Mouse (Mus musculus) neural tube, embryonic 15.5 days (tissue): Measurements from ENCODE around the gene Gm49510. TPM values are rescaled to one million over a fixed set of nuclear protein-coding genes. Genes with fewer than 3 reads are reported as not detected.

Experiments used
- ATAC-seq: fragments of 200-750 bp; cut with Nextera tagmentation; 2 replicates; pipeline ENCODE4 v1.8.0; 2017; ENCODE audit warnings: mild to moderate bottlenecking, moderate TSS enrichment, moderate library complexity; ENCODE audit not compliant: low FRiP score
- H3K27ac ChIP-seq: fragments of 300-500 bp; sonication (generic); replicated peaks from 2 replicates; pipeline ENCODE4 v1.5.1; 2015; ENCODE audit warnings: mild to moderate bottlenecking, inconsistent platforms
- H3K27me3 ChIP-seq: fragments of 300-500 bp; sonication (generic); replicated peaks from 2 replicates; pipeline ENCODE4 v1.6.1; 2015; ENCODE audit warnings: inconsistent platforms
- H3K36me3 ChIP-seq: fragments of 300-500 bp; sonication (generic); 2 replicates; pipeline ENCODE4 v1.6.1; 2015; ENCODE audit warnings: inconsistent platforms
- H3K4me1 ChIP-seq: fragments of 300-500 bp; sonication (generic); 2 replicates; pipeline ENCODE4 v1.6.1; 2015; ENCODE audit warnings: inconsistent platforms
- H3K4me2 ChIP-seq: fragments of 300-500 bp; sonication (generic); 2 replicates; pipeline ENCODE4 v1.6.1; 2015; ENCODE audit warnings: inconsistent platforms, mild to moderate bottlenecking, moderate library complexity
- H3K4me3 ChIP-seq: fragments of 300-500 bp; sonication (generic); replicated peaks from 2 replicates; pipeline ENCODE4 v1.5.1; 2015; ENCODE audit warnings: mild to moderate bottlenecking, inconsistent platforms
- H3K9ac ChIP-seq: fragments of 300-500 bp; sonication (generic); replicated peaks from 2 replicates; pipeline ENCODE4 v1.6.1; 2015; ENCODE audit warnings: mild to moderate bottlenecking, inconsistent platforms
- H3K9me3 ChIP-seq: fragments of 300-500 bp; sonication (generic); replicated peaks from 2 replicates; pipeline ENCODE4 v1.6.1; 2016; ENCODE audit warnings: inconsistent platforms
- WGBS: fragments of 180-500 bp; shearing (Covaris S2); methylation state at CpG from one replicate; pipeline ENCODE4 v1.1.7; 2015; ENCODE audit warnings: mixed read lengths; 5-methylcytosine and 5-hydroxymethylcytosine counted together
- polyA plus RNA-seq: library from polyadenylated mRNA; unstranded; fragments of >200 nt; fragmentation: Nextera tagmentation; extraction: Ambion mirVana; gene quantifications from 2 replicates; pipeline ENCODE4 v1.2.1, GENCODE M21; 2015

Gm49510 gene
- polyA plus RNA-seq, 1 experiment from 2014 or later = not detected

GRCm38 (mm10) chr15:78880432-78880831 lies 19.0 kb upstream of the Gm49510 start:
- peaks cover 39% of the 10 kb centered on the region for H3K4me1 ChIP-seq
- no peaks in the 10 kb centered on the region for H3K27me3 ChIP-seq
- H3K9ac ChIP-seq = no peak overlapping the region
- H3K36me3 ChIP-seq = peaks cover 46% of the 10 kb centered on the region
- no peak overlapping the region for H3K4me3 ChIP-seq
- H3K9me3 ChIP-seq = no peaks in the 10 kb centered on the region
- no peak overlapping the region for H3K27ac ChIP-seq
- 92% methylated on average over 8 of the region's 8 CpGs for WGBS
- no peak overlapping the region for H3K4me2 ChIP-seq
- no peak for ATAC-seq

- WGBS = 89% methylated on average over 3 of the region's 3 CpGs
Observed at GRCm38 (mm10) chr15:78881828-78882227, 17.6 kb upstream of the Gm49510 start.

GRCm38 (mm10) chr15:78889401-78889853 lies 10.0 kb upstream of the Gm49510 start:
- Histone ChIP-seq H3K9ac (no peak overlapping the region), H3K27ac (no peak overlapping the region), H3K4me1 (peaks cover 10% of the 10 kb centered on the region; the same call in 1 of the 2 replicates), H3K9me3 (no peaks in the 10 kb centered on the region), H3K4me3 (no peak overlapping the region), H3K27me3 (no peaks in the 10 kb centered on the region), H3K4me2 (no peak overlapping the region), H3K36me3 (peaks cover 66% of the 10 kb centered on the region)
- 30% methylated on average over 13 of the region's 13 CpGs for WGBS
- ATAC-seq = no peak

More at GRCm38 (mm10) chr15:78881828-78882227, 17.6 kb upstream of the Gm49510 start:
- Histone ChIP-seq H3K27me3 (no peaks in the 10 kb centered on the region), H3K4me2 (no peak overlapping the region), H3K4me3 (no peak overlapping the region), H3K36me3 (peaks cover 58% of the 10 kb centered on the region), H3K27ac (no peak overlapping the region), H3K9me3 (no peaks in the 10 kb centered on the region), H3K9ac (no peak overlapping the region), H3K4me1 (peaks cover 27% of the 10 kb centered on the region)
- ATAC-seq = no peak

GRCm38 (mm10) chr15:78892440-78892839 lies 7.0 kb upstream of the Gm49510 start:
- Histone ChIP-seq H3K4me3 (no peak overlapping the region), H3K27me3 (no peaks in the 10 kb centered on the region), H3K9ac (no peak overlapping the region), H3K4me2 (no peak overlapping the region), H3K9me3 (no peaks in the 10 kb centered on the region), H3K27ac (no peak overlapping the region), H3K36me3 (peaks cover 40% of the 10 kb centered on the region), H3K4me1 (peaks cover 14% of the 10 kb centered on the region; the same call in 1 of the 2 replicates)
- ATAC-seq = no peak
- WGBS = 69% methylated on average over 7 of the region's 7 CpGs

- Histone ChIP-seq H3K9me3 (no peaks in the 10 kb centered on the region), H3K4me2 (no peak overlapping the region), H3K9ac (no peak overlapping the region), H3K36me3 (peaks cover 24% of the 10 kb centered on the region), H3K4me3 (no peak overlapping the region), H3K27ac (0 out of 2 replicates have a peak overlapping the region, but pooled peaks have one; percentile 34), H3K4me1 (peaks cover 17% of the 10 kb centered on the region), H3K27me3 (peaks cover 14% of the 10 kb centered on the region)
- ATAC-seq = no peak
- 80% methylated on average over 13 of the region's 13 CpGs for WGBS
Observed at GRCm38 (mm10) chr15:78894726-78895125, 4.7 kb upstream of the Gm49510 start.

GRCm38 (mm10) chr15:78895741-78896140 lies 3.7 kb upstream of the Gm49510 start:
- H3K36me3 ChIP-seq = peaks cover 22% of the 10 kb centered on the region
- H3K9me3 ChIP-seq = no peaks in the 10 kb centered on the region
- peaks cover 24% of the 10 kb centered on the region for H3K4me1 ChIP-seq
- 89% methylated on average over 2 of the region's 2 CpGs for WGBS
- no peak overlapping the region for H3K27ac ChIP-seq
- H3K27me3 ChIP-seq = peaks cover 21% of the 10 kb centered on the region
- H3K4me3 ChIP-seq = no peak overlapping the region
- no peak overlapping the region for H3K9ac ChIP-seq
- no peak overlapping the region for H3K4me2 ChIP-seq
- no peak for ATAC-seq

- 80% methylated on average over 3 of the region's 3 CpGs for WGBS
Observed at GRCm38 (mm10) chr15:78896149-78896548, 3.3 kb upstream of the Gm49510 start.

GRCm38 (mm10) chr15:78897488-78897887 lies 2.0 kb upstream of the Gm49510 start:
- Histone ChIP-seq H3K4me3 (no peak overlapping the region), H3K9me3 (no peaks in the 10 kb centered on the region), H3K27ac (no peak overlapping the region), H3K4me1 (peaks cover 29% of the 10 kb centered on the region), H3K27me3 (peaks cover 31% of the 10 kb centered on the region), H3K9ac (no peak overlapping the region), H3K36me3 (peaks cover 5% of the 10 kb centered on the region), H3K4me2 (no peak overlapping the region)
- ATAC-seq = no peak
- WGBS = 91% methylated on average over 4 of the region's 4 CpGs

More at GRCm38 (mm10) chr15:78896149-78896548, 3.3 kb upstream of the Gm49510 start:
- Histone ChIP-seq H3K4me1 (peaks cover 26% of the 10 kb centered on the region), H3K27ac (no peak overlapping the region), H3K27me3 (peaks cover 25% of the 10 kb centered on the region), H3K4me2 (no peak overlapping the region), H3K4me3 (no peak overlapping the region), H3K36me3 (peaks cover 18% of the 10 kb centered on the region), H3K9me3 (no peaks in the 10 kb centered on the region), H3K9ac (no peak overlapping the region)
- no peak for ATAC-seq

- Histone ChIP-seq H3K4me2 (no peak overlapping the region), H3K9ac (no peak overlapping the region)
- 50% methylated on average over 6 of the region's 6 CpGs for WGBS
Observed at GRCm38 (mm10) chr15:78898507-78899001, 913 bp upstream of the Gm49510 start.

GRCm38 (mm10) chr15:78899740-78900584 lies 495 bp downstream of the Gm49510 start, which contains the start of gene Sh3bp1:
Gene Sh3bp1, plus strand, starts transcription at chr15:78899768.
- 2% methylated on average over 46 of the region's 47 CpGs for WGBS
- H3K27me3 ChIP-seq = peaks cover 31% of the 10 kb centered on the region
- no peaks in the 10 kb centered on the region for H3K36me3 ChIP-seq
- peak within 1 kb of the TSS; percentile 95 for H3K4me2 ChIP-seq
- H3K4me3 ChIP-seq = peak within 1 kb of the TSS; percentile 60
- no peak within 1 kb of the TSS; the same call in 1 of the 2 replicates for H3K27ac ChIP-seq
- peaks cover 25% of the 10 kb centered on the region for H3K4me1 ChIP-seq
- H3K9ac ChIP-seq = peak within 1 kb of the TSS; percentile 68
- no peaks in the 10 kb centered on the region for H3K9me3 ChIP-seq
- ATAC-seq = no peak

More at GRCm38 (mm10) chr15:78898507-78899001, 913 bp upstream of the Gm49510 start:
- Histone ChIP-seq H3K36me3 (no peaks in the 10 kb centered on the region), H3K27ac (no peak overlapping the region), H3K27me3 (peaks cover 31% of the 10 kb centered on the region), H3K4me1 (peaks cover 32% of the 10 kb centered on the region), H3K9me3 (no peaks in the 10 kb centered on the region), H3K4me3 (no peak overlapping the region)
- no peak for ATAC-seq

- WGBS = 22% methylated on average over 18 of the region's 18 CpGs
- no peak for ATAC-seq
- H3K36me3 ChIP-seq = no peaks in the 10 kb centered on the region
- peak overlapping the region; percentile 95 for H3K4me2 ChIP-seq
- H3K9ac ChIP-seq = peak overlapping the region; percentile 68
- H3K4me3 ChIP-seq = peak overlapping the region; percentile 60
- H3K9me3 ChIP-seq = no peaks in the 10 kb centered on the region
- peaks cover 31% of the 10 kb centered on the region for H3K27me3 ChIP-seq
- no peak overlapping the region for H3K27ac ChIP-seq
- H3K4me1 ChIP-seq = peaks cover 24% of the 10 kb centered on the region
Observed at GRCm38 (mm10) chr15:78900585-78901421, 1.3 kb downstream of the Gm49510 start.
